Mouse (Mus musculus): ENCODE results near the gene Tdo2.

Tdo2 gene

DNA sequence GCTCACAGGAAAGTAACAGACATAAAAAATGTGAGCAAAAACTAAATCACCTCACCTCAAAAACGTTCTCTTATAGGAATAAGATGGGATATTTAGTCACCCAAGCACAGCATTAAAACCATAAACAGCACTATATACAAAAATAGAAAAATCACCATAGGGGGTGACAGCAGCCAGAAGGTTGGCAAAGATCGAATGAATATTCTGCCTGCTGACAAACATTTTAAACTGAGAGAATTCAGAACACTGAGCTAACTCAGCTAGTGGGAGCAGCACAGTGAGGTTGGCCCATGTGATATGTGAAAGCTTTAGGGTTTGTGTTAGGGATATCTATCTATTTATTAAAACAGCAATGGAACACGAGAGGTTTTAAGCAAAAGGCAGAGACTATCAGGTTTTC, 11.4 kb downstream of the Tdo2 start:
- TF ChIP-seq GATA4 (IDR thresholded peaks at IDR 0.05; ENCODE audit: insufficient replicate concordance, low read length): no peak

DNA sequence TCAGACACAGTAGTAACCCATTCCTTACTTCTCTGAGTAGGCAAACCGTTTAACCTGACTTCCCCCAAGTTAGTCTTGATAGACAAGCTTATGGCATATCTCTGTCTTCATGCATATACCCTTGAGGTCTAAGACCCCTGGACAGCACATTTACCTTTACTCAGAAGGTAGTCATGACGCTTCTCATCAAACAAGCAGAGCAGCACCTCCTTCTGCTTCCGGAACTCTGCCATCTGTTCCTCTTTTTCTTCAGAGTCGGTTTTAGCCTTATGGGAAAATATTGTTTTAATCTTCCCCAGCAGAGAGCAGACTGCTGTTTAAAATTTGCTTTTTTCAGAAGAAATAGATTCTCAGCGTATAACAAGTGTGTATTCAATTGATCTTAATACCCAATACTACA, 12.2 kb downstream of the Tdo2 start:
- no peak for TF ChIP-seq GATA4 (IDR thresholded peaks at IDR 0.05; ENCODE audit: insufficient replicate concordance, low read length)

DNA sequence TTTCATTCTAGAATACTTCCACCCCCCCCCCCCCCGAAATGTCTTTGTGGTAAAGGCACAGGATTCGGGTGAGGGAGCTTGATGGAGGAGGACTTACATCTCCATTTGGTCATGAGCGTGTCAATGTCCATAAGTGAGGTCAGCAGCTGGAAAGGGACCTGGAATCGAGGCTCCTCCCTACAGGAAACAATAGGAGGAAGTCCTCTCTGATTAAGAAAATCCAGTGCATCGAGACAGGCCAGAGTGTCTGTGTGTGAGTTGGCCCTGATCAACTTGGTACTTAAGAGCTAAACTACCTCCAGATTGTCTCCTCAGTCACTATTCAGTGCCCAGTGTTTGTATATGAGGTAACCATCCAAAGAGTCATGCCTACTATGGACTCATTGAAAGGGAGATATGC, 14.7 kb downstream of the Tdo2 start:
- TF ChIP-seq GATA4 (IDR thresholded peaks at IDR 0.05; ENCODE audit: insufficient replicate concordance, low read length): no peak

DNA sequence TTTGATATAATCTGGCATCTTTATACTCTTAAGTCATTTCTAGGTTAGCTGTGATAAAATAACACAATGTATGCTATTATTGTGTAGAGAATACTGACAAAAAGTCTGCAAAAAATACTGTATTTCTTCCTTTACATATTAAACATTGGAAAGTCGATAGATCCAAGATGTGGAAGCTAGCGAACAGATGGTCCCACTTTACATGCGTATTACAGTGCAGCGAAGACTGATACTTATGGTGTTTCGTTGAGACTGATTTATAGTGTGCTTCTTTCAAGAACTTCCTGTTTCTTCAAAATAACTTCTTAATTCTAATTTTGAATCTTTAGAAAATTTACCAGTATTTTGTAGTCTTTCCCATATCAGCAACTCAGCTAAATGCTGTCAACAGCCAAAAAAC, 18.5 kb downstream of the Tdo2 start:
- no peak for TF ChIP-seq GATA4 (IDR thresholded peaks at IDR 0.05; ENCODE audit: insufficient replicate concordance, low read length)

DNA sequence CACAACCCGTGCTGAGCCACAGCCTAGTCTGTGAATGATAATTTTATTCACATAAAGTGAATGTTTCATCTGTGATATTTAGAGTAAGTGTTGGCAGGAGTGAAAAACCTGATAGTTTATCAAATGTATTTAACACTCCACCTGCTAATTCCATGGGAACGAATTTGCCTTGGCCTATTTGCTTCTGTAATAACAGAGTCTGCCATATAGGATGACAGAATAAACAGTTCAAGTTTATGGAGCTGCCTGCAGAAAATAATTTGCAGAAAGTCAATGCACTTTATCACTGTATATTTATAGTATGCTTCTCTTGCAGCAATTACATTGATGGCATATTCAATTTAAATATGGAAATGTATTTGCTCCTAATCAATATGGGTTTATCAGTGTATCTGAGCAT, 24.2 kb downstream of the Tdo2 start:
- TF ChIP-seq GATA4 (IDR thresholded peaks at IDR 0.05; ENCODE audit: insufficient replicate concordance, low read length): no peak

- TF ChIP-seq GATA4 (IDR thresholded peaks at IDR 0.05; ENCODE audit: insufficient replicate concordance, low read length): peak; percentile 37; the same call in 1 of the 2 replicates
These were observed 27.0 kb downstream of the Tdo2 start for GRCm38 (mm10) chr3:81949048-81949447.

DNA sequence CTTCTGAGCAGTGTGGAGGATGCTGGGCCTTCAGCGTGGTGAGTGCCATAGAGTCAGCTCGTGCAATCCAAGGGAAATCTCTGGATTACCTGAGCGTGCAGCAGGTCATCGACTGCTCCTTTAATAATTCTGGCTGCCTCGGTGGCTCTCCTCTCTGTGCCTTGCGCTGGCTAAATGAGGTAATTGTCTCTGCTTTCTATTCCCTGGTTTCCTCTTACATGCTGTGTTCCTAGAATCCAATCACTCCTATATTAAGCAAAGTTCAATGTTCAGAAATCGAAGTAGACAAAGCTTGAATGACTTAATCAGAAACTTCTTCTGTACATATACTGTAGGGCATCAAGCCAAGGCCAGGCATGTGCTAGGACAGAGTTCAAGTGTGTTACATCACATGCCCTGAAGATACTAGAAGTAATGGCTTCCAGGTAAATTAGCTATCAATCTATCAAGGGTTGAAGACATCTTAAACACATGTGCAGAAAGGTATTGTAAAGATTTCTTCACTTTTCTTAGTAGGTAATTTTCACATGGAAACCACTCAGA, 31.1 kb downstream of the Tdo2 start:
- TF ChIP-seq GATA4 (IDR thresholded peaks at IDR 0.05; ENCODE audit: insufficient replicate concordance, low read length): no peak

- TF ChIP-seq GATA4 (IDR thresholded peaks at IDR 0.05; ENCODE audit: insufficient replicate concordance, low read length): no peak
These were observed 32.9 kb downstream of the Tdo2 start for GRCm38 (mm10) chr3:81943097-81943496.

DNA sequence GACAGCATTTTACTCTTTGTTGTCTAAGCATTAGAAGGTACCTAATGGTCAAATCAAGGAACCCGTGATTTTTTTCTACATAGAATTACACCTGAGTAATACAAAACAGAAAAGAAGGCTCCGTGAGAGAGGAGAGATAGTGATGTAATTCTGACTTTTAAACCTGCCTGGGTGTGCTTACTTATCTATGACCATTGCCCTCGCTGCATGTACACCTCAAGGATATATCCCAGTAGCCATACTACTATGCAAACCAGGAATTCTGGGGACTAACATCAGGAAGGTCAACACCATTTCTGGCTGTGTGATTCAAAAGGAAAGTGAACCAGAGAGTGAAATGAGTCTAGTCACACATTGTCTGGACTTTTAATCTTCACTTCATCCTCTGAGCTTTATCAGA, 33.7 kb downstream of the Tdo2 start:
- TF ChIP-seq GATA4 (IDR thresholded peaks at IDR 0.05; ENCODE audit: insufficient replicate concordance, low read length): no peak

DNA sequence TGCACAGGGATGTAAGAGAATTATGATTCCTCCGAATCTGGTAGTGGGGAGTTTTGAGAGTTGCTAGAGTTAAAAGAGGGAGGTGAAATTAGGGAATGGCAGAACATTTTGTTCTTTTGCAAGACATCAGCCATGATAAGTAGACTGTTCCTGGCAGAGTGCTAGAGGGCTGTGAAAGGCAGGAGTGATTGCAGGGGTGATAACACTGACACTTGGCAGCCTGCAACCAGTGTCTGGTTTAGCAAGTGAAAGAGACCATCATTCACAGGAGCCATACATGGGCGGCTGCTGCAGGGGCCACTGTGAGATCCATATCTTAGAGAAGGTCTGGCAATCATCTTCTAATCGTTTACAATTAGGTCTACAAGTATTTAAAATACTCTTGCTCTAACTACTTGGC, 37.1 kb downstream of the Tdo2 start:
- peak; percentile 11; the same call in 1 of the 2 replicates for TF ChIP-seq GATA4 (IDR thresholded peaks at IDR 0.05; ENCODE audit: insufficient replicate concordance, low read length)

- TF ChIP-seq GATA4 (IDR thresholded peaks at IDR 0.05; ENCODE audit: insufficient replicate concordance, low read length): no peak
These were observed 42.7 kb downstream of the Tdo2 start for GRCm38 (mm10) chr3:81933348-81933747.

DNA sequence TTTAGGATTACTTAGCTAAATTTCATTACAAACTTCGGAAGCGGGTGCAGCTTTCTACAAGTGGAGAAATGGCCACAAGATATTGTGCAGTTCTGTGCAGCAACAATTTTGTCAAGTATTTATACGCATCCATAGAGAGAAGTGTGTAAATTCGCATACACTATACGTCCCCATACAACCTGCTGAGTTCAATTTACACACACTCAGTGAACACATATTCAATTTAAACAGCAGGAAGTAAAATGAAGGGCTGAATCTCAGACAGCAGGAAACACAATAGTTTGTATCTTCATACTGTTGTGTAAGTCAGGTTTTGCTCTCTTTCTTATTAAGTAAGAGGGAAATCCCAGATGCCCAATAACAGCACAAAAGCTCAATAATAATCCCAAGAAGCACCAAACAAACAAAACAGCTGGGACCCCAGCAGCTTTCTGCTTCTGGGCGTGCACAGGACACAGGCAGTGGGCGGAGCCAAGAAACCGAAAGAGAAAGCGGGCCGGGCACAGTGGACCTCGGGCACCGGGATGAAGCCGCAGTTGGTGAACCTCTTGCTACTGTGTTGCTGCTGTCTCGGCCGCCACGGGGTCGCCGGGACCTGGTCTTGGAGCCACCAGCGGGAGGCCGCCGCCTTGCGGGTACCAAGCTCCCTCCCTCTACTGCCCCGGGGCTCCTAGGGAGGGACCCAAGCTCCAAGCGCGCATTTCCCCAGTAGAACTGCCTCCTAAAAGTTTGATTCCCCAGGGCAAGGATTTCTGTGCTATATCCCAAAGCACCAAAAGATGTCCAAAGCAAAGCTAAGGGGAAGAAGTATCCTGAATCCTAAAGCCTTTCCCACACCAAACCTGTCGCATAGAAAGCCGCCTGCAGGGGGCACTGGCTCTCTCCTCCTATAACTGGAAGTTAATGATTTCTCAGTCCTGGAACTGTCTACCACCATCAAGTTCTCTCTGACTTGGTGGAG, 43.6 kb downstream of the Tdo2 start, which contains the start of gene Ctso:
Gene Ctso (plus strand): TSS at position 461 of the 961 bp plus-strand sequence.
- no peak for TF ChIP-seq GATA4 (IDR thresholded peaks at IDR 0.05; ENCODE audit: insufficient replicate concordance, low read length)

GRCm38 (mm10) chr3:81931695-81932094, 44.3 kb downstream of the Tdo2 start:
- no peak for TF ChIP-seq GATA4 (IDR thresholded peaks at IDR 0.05; ENCODE audit: insufficient replicate concordance, low read length)

DNA sequence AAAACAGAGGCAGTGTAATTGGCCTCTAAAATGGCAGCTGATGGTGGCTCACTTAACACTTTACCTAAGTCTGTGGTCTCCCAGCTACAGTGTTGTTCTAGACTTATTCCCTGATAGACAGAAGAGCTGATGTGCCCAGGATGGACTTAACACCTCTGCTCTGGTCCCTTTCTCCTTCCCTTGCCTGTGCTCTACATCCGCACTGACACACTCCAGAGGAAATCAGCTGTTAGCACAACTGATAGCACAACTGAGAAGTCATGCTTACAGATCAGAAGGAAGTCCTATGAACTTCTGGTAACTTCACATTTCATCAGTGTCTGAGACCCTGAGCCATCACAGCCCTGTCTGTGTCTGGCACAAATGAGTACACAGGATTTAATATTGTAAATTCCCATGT, 46.9 kb downstream of the Tdo2 start:
- no peak for TF ChIP-seq GATA4 (IDR thresholded peaks at IDR 0.05; ENCODE audit: insufficient replicate concordance, low read length)

GRCm38 (mm10) chr3:81926764-81927325, 49.2 kb downstream of the Tdo2 start:
- TF ChIP-seq GATA4 (IDR thresholded peaks at IDR 0.05; ENCODE audit: insufficient replicate concordance, low read length): no peak

DNA sequence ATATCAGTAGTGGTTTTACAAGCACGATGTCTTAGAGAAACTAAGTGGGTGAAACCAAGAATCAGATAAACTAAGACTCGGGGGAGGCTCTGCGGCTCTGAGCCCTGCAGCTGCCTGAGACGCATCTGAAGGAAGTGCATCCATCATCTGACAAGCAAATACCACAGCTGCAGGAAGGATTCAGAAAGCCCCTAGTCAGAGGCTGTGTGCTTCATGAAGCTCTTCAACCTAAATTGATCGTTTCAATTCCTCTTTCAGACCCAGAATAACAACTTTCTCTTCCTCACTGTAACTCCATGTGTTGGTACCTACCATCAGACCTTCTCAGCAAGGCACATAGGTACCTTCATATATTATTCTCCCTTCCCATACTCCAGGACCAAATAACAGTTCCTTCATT, 50.1 kb downstream of the Tdo2 start:
- TF ChIP-seq GATA4 (IDR thresholded peaks at IDR 0.05; ENCODE audit: insufficient replicate concordance, low read length): no peak

Data from liver, adult (tissue).